Comparison of ENCODE assay signal across 25 mouse cellular contexts in the genomic region with DNA sequence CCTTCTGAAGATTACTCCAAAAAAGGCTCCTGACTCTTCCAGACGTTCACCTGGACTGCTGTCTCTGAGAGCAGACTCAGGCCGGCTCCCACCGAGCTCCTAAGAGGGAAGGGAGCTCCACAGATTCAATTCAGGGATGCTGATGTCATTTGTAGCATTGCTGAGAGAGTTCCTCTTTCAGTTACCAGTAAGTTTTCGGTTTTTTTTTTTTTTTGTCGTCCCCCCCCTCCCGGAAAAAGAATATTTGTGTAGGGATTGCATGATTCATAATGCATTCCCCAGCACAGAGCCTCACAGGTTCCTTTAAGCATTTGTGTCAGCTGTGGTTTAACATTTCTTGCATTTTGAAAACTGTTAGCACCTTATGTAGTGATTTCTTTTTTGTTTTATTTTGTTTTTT.
"Had no signal": no experiment of that assay in that cellular context is flagged by ENCODE, and none has a peak within 500 bp of the region (broad histone marks: within the 10 kb centered on the region; RNA-seq: fewer than 3 reads in every experiment).

No protein-coding gene starts in this region.

- DNase-seq: gastrocnemius, postnatal 14 days; gastrocnemius, postnatal 36 days; heart, adult 18-20 months; heart, postnatal 14 days; heart, postnatal 36 days; kidney, adult 11 months; kidney, adult 2 months; kidney, adult 9 months; kidney, postnatal 14 days; kidney, postnatal 36 days; layer of hippocampus, adult 9-11 months had no signal

- H3K27me3 ChIP-seq: heart, embryonic 13.5 days; heart, embryonic 15.5 days; hindbrain, embryonic 13.5 days; hindbrain, embryonic 15.5 days; kidney, embryonic 15.5 days; limb, embryonic 13.5 days; limb, embryonic 15.5 days; liver, embryonic 12.5 days had no signal

- H3K9me3 ChIP-seq: heart, embryonic 10.5 days; heart, embryonic 13.5 days; heart, embryonic 15.5 days; hindbrain, embryonic 13.5 days; hindbrain, embryonic 15.5 days; kidney, embryonic 15.5 days; limb, embryonic 13.5 days; limb, embryonic 15.5 days; liver, embryonic 12.5 days had no signal

- H3K36me3 ChIP-seq: heart, embryonic 10.5 days; heart, embryonic 13.5 days; heart, embryonic 15.5 days; hindbrain, embryonic 13.5 days; hindbrain, embryonic 15.5 days; limb, embryonic 13.5 days; liver, embryonic 12.5 days had no signal

- H3K4me3 ChIP-seq: heart, embryonic 10.5 days; heart, embryonic 13.5 days; heart, embryonic 15.5 days; hindbrain, embryonic 13.5 days; hindbrain, embryonic 15.5 days; kidney, embryonic 15.5 days; left cerebral cortex, adult 2 months; limb, embryonic 13.5 days; limb, embryonic 15.5 days; liver, embryonic 12.5 days had no signal

- ATAC-seq: hindbrain, postnatal 0 days; intestine, embryonic 16.5 days; liver, embryonic 12.5 days had no signal

- H3K27ac ChIP-seq: heart, embryonic 10.5 days; heart, embryonic 13.5 days; heart, embryonic 15.5 days; hindbrain, embryonic 13.5 days; hindbrain, embryonic 15.5 days; hindbrain, postnatal 0 days; kidney, embryonic 15.5 days; kidney, postnatal 0 days; left cerebral cortex, adult 2 months; limb, embryonic 13.5 days; limb, embryonic 15.5 days; liver, embryonic 12.5 days; liver, embryonic 14.5 days had no signal
